Mouse (Mus musculus) cortical plate, adult 2 months (tissue): ENCODE results near the gene Tns1. TPM values are rescaled to one million over a fixed set of nuclear protein-coding genes. Genes with fewer than 3 reads are reported as not detected.

Experiments
- H3K27ac ChIP-seq: fragments of 200-500 bp; 2 replicates; pipeline ENCODE4 v1.5.1; 2012; ENCODE audit warnings: low read length, control low read depth, inconsistent platforms; ENCODE audit not compliant: insufficient read depth
- H3K4me1 ChIP-seq: fragments of 200-500 bp; 2 replicates; pipeline ENCODE4 v1.6.1; 2011; ENCODE audit warnings: low read length; ENCODE audit not compliant: control insufficient read depth, insufficient read depth
- H3K4me3 ChIP-seq: fragments of 200-500 bp; 2 replicates; pipeline ENCODE4 v1.5.1; 2011; ENCODE audit warnings: mild to moderate bottlenecking, low read length, control low read depth; ENCODE audit not compliant: insufficient read depth
- CTCF ChIP-seq: fragments of 200-500 bp; IDR thresholded peaks from 2 replicates; pipeline ENCODE4 v1.5.1; 2011; ENCODE audit warnings: mild to moderate bottlenecking, control low read depth, low read length; ENCODE audit not compliant: insufficient read depth; ENCODE audit errors: extremely low read depth
- POLR2A ChIP-seq: fragments of 200-500 bp; IDR thresholded peaks from 2 replicates; pipeline ENCODE4 v1.6.1; 2011; ENCODE audit warnings: mild to moderate bottlenecking, low read length, control low read depth; ENCODE audit not compliant: insufficient read depth; ENCODE audit errors: extremely low read depth
- polyA plus RNA-seq: library from polyadenylated mRNA; depleted of rRNA; stranded (reverse); fragments of >200 nt; gene quantifications from 2 replicates; pipeline ENCODE4 v1.2.3, GENCODE M21; 2012

Gene Tns1
- polyA plus RNA-seq, 1 experiment, result 23.0 TPM

GRCm38 (mm10) chr1:73938597-73938996 is 185.7 kb downstream of the Tns1 start:
- no peak overlapping the region for H3K4me3 ChIP-seq
- no peak for TF ChIP-seq POLR2A
- TF ChIP-seq CTCF, result no peak
- H3K4me1 ChIP-seq, result peaks cover 9% of the 10 kb centered on the region; the same call in 1 of the 2 replicates
- H3K27ac ChIP-seq, result no peak overlapping the region

DNA sequence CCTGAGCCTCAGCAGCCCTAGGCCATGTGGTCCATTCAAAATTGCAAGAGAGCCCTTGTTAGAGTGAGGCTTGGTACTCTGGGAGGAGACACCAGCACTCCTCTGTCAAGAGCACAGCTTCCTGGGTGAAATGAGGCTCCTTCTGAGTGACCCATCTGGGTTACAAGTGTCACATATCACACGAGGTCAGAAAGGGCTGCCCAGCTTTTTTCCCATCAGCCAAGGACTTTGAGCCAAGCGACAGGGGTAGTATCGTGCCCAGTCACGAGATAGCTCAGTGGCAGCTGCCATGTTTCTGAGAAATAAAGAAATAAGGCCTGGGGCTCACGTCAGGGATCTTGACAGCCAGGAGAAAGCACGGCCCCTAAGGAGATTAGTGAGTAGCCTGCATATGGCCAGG is 186.4 kb downstream of the Tns1 start:
- peaks cover 13% of the 10 kb centered on the region for H3K4me1 ChIP-seq
- H3K27ac ChIP-seq, result no peak overlapping the region
- H3K4me3 ChIP-seq, result no peak overlapping the region
- TF ChIP-seq POLR2A (no peak), CTCF (no peak)

- Histone ChIP-seq H3K27ac (no peak overlapping the region), H3K4me1 (peaks cover 18% of the 10 kb centered on the region), H3K4me3 (no peak overlapping the region)
- TF ChIP-seq CTCF (no peak), POLR2A (no peak)
Observed at GRCm38 (mm10) chr1:73936537-73936936, 187.7 kb downstream of the Tns1 start.

GRCm38 (mm10) chr1:73935442-73936080 is 188.7 kb downstream of the Tns1 start:
- TF ChIP-seq CTCF (no peak), POLR2A (no peak)
- Histone ChIP-seq H3K4me3 (no peak overlapping the region), H3K27ac (no peak overlapping the region), H3K4me1 (peaks cover 20% of the 10 kb centered on the region)

GRCm38 (mm10) chr1:73933146-73933490 is 191.1 kb downstream of the Tns1 start:
- peaks cover 21% of the 10 kb centered on the region for H3K4me1 ChIP-seq
- TF ChIP-seq POLR2A (no peak), CTCF (no peak)
- no peak overlapping the region for H3K27ac ChIP-seq
- no peak overlapping the region for H3K4me3 ChIP-seq

DNA sequence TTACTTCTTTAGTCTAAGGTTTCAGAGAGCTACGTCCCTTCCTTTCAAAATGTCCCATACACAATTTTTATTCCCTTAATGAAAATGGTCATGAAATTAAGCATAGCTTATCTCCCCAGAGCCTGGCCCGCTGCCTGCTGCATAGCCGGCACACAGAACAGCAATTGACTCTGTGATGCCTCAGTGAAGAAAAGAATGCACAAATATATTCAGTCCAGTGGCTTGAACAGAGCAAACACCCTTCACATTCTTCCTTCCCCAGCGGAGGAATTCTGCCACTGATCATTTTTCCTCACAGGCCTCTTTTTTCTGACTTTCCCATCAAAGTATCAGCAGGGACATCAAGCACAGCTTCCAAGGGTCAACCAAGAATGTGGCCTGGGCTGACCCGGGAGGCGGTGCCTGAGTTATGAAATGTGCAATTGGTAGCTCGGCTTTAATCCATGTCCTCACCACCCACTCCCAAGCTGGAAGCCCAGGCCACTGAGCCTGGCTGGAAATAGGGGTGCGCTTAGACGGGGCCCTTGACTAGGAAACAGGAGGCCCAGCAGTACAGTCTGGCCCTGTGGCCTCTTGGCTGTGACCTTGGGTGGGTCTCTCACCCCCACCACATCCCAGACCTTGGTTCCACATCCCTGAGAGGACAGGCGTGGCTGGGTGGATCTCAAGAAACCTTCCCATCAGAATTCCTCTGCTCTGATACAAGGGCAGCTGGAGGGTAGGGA is 191.7 kb downstream of the Tns1 start:
- H3K4me3 ChIP-seq, result no peak overlapping the region
- TF ChIP-seq POLR2A, result no peak
- no peak for TF ChIP-seq CTCF
- peaks cover 21% of the 10 kb centered on the region for H3K4me1 ChIP-seq
- peak overlapping the region; percentile 32; the same call in 1 of the 2 replicates for H3K27ac ChIP-seq

DNA sequence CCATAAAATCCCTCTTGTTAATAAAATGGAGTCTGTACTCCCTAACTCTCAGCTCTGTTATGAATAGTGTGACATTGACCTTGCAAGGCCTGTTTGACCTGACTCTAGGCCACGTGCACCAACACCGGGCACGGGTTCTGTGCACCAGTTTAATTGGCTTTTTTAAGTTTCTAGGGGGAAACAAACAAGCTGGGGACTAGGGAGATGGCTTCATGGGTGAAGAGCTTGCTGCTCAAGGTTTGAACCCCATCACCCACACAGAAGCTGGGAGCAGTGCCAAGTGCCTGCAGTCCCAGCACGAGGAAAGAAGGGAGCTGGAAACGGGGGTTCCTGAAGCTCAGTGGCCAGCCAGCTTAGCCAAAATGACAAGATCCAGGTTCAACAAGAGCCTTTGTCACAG is 192.4 kb downstream of the Tns1 start:
- Histone ChIP-seq H3K4me1 (peaks cover 21% of the 10 kb centered on the region), H3K4me3 (no peak overlapping the region), H3K27ac (0 out of 2 replicates have a peak overlapping the region, but pooled peaks have one; percentile 32)
- TF ChIP-seq CTCF (no peak), POLR2A (no peak)

- Histone ChIP-seq H3K4me1 (peaks cover 19% of the 10 kb centered on the region), H3K27ac (no peak overlapping the region), H3K4me3 (no peak overlapping the region)
- no peak for TF ChIP-seq POLR2A
- no peak for TF ChIP-seq CTCF
Observed at GRCm38 (mm10) chr1:73930411-73931134, 193.7 kb downstream of the Tns1 start.

DNA sequence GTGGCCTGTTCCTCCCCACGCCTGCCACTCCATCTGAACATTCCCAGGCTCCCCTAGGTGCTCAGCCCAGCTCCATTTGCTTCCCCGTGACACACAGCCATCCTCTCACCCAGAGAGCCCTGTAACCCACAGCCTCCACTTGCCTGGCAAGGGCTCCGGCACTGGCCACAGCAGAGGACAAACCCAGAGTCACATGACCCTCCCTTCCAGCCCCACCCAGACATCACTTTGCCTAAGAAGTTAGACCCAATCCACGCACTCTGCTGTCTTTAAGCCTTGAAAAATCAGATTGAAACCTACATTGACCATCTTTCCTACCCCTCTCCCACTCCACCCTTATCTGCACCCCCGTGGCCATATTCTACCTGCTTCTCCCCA is 194.3 kb downstream of the Tns1 start:
- Histone ChIP-seq H3K4me1 (peaks cover 13% of the 10 kb centered on the region), H3K27ac (no peak overlapping the region), H3K4me3 (no peak overlapping the region)
- TF ChIP-seq POLR2A (no peak), CTCF (no peak)

DNA sequence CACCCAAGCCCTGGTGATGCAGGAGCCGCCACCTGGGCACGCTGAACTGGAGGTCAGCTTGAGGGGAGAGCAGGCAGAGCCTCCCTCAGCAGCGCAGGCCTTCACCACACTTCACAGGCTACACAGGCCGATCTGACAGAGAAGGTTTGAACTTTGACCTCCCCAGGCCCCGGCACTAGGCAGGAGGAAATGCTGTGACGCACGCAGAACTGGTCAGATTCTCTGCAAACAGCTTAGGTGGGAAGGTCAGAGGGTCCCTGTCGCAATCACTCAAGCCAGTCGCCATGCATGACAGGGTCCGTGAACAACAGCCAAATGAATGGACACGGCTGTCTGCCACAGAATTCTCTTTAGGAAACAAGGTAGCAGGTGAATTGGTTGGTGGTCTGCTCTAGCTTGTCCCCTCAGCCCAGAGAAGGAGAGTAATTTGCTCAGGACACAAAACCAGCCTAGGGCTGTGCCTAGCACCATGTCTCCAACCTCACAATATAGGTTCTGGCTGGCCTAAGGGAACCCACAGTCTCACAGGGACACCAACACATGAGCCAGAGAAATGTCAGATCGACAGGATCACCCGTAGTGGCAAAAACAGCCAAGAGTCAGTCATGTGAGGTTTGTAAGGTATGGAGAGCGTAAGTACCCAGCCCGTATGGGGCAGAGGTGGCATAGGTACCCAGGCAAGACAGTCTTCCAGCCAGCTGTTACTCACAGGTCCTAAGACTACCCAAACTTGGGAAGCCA is 194.9 kb downstream of the Tns1 start:
- Histone ChIP-seq H3K4me3 (no peak overlapping the region), H3K4me1 (peaks cover 12% of the 10 kb centered on the region), H3K27ac (no peak overlapping the region)
- TF ChIP-seq POLR2A (no peak), CTCF (no peak)
